Mouse (Mus musculus) midbrain, embryonic 13.5 days (tissue): ENCODE measurements around the gene Clasp2. TPM values are rescaled to one million over a fixed set of nuclear protein-coding genes. Genes with fewer than 3 reads are reported as not detected.
"Not testable (repeated sequence)": the region's sequence is repeated elsewhere in the genome, so short reads cannot be mapped to it uniquely, and the experiment has no call there.

Source experiments
- ATAC-seq: fragments of 200-750 bp; cut with Nextera tagmentation; 2 replicates; pipeline ENCODE4 v1.8.0; 2017; ENCODE audit warnings: mild to moderate bottlenecking, moderate TSS enrichment, moderate library complexity
- H3K27ac ChIP-seq: fragments of 300-500 bp; sonication (generic); 2 replicates; pipeline ENCODE4 v1.5.1; 2015; ENCODE audit warnings: inconsistent platforms, mild to moderate bottlenecking, moderate library complexity
- H3K27me3 ChIP-seq: fragments of 300-500 bp; sonication (generic); 2 replicates; pipeline ENCODE4 v1.6.1; 2015; ENCODE audit warnings: mild to moderate bottlenecking, inconsistent platforms
- H3K36me3 ChIP-seq: fragments of 300-500 bp; sonication (generic); 2 replicates; pipeline ENCODE4 v1.6.1; 2015; ENCODE audit warnings: mild to moderate bottlenecking, inconsistent platforms
- H3K4me1 ChIP-seq: fragments of 300-500 bp; sonication (generic); replicated peaks from 2 replicates; pipeline ENCODE4 v1.6.1; 2015; ENCODE audit warnings: inconsistent platforms
- H3K4me2 ChIP-seq: fragments of 300-500 bp; sonication (generic); replicated peaks from 2 replicates; pipeline ENCODE4 v1.6.1; 2015; ENCODE audit warnings: moderate library complexity, mild to moderate bottlenecking, inconsistent platforms
- H3K4me3 ChIP-seq: fragments of 300-500 bp; sonication (generic); replicated peaks from 2 replicates; pipeline ENCODE4 v1.5.1; 2015; ENCODE audit warnings: mild to moderate bottlenecking, inconsistent platforms
- H3K9ac ChIP-seq: fragments of 300-500 bp; sonication (generic); replicated peaks from 2 replicates; pipeline ENCODE4 v1.6.1; 2015; ENCODE audit warnings: mild to moderate bottlenecking, inconsistent platforms
- H3K9me3 ChIP-seq: fragments of 300-500 bp; sonication (generic); 2 replicates; pipeline ENCODE4 v1.6.1; 2016; ENCODE audit warnings: mild to moderate bottlenecking, inconsistent platforms
- WGBS: fragments of 180-500 bp; shearing (Covaris S2); methylation state at CpG from one replicate; pipeline ENCODE4 v1.1.7; 2015; 5-methylcytosine and 5-hydroxymethylcytosine counted together
- polyA plus RNA-seq: library from polyadenylated mRNA; unstranded; fragments of >200 nt; fragmentation: Nextera tagmentation; extraction: Ambion mirVana; gene quantifications from 2 replicates; pipeline ENCODE4 v1.2.1, GENCODE M21; 2015

The Clasp2 gene
- polyA plus RNA-seq: 108 and 113 TPM in 2 replicates

DNA sequence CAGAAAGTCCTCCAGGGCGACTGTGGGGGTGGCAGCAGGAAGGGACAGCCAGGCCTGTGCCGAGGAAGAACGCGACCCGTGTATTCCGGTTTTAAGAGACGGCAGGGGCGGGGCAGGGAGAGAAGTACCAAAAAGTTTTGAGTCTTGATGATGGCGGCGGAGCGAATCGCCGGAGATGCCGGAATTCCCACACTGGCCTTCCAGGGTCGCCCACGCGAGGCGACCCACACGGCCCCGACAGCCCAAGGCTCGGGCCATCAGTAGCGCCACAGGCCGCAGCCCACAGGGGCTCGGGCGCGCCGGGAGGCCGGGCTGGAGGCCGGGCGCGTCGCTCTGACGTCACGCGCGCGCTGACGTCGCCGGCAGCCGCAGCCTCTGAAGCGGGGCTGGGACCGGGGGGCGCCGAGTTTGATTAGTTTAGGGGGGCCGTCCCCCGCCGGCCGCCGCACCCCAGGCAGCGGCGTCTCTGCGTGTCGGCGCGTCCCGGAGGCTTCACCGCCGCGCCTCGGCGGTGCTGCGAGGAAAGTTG, at the start of gene Clasp2:
Clasp2 (plus strand) TSS at position 366 of the 529 bp plus-strand sequence.
- peak within 1 kb of the TSS; percentile 94 for H3K4me3 ChIP-seq
- H3K9ac ChIP-seq: peak within 1 kb of the TSS; percentile 78
- no peaks in the 10 kb centered on the region for H3K27me3 ChIP-seq
- peaks cover 22% of the 10 kb centered on the region for H3K4me1 ChIP-seq
- under 1% methylated on average over 63 of the region's 63 CpGs for WGBS
- peak within 1 kb of the TSS; percentile 67 for H3K27ac ChIP-seq
- peak; percentile 97 for ATAC-seq
- H3K9me3 ChIP-seq: no peaks in the 10 kb centered on the region
- no peaks in the 10 kb centered on the region for H3K36me3 ChIP-seq
- H3K4me2 ChIP-seq: peak within 1 kb of the TSS; percentile 81

DNA sequence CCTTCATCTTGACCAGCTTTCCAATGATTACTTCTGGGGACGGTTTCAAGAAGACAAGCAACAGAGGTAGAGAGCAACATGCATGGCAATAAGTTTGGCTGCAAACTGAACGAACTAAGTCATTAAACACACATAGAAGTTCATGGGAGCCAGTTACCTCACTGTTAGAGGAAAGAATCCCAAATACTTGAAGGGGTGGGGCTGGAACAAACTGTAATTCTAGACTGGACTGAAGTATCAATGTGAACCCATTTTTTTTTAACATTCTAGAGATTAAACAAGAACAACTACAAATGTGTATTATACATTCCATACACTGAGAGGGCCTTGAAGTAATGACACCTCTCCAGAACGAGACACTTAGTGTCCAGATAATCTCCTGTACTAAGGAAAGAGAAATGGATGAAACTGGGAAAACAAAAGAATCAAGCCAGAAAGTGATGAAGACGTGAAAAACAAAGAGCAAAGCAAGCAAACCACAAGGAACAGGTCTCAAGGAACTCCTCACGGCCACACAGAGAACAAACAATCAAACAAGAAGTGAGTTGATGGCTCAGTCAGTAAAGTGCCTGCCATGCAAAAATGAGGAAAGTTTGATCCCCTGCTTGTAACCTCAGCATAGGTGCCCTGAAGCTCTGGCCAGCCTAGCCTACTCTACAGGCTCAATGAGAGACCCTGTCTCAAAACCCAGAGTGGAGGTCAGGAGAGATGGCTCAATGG, 39.7 kb upstream of the Clasp2 start:
- H3K9me3 ChIP-seq: no peaks in the 10 kb centered on the region
- peaks cover 17% of the 10 kb centered on the region for H3K36me3 ChIP-seq
- ATAC-seq: no peak
- no peak overlapping the region for H3K4me2 ChIP-seq
- no peak overlapping the region for H3K4me3 ChIP-seq
- no peak overlapping the region for H3K9ac ChIP-seq
- H3K27me3 ChIP-seq: no peaks in the 10 kb centered on the region
- WGBS: 90% methylated on average over 5 of the region's 5 CpGs
- no peak overlapping the region for H3K27ac ChIP-seq
- peaks cover 19% of the 10 kb centered on the region for H3K4me1 ChIP-seq

DNA sequence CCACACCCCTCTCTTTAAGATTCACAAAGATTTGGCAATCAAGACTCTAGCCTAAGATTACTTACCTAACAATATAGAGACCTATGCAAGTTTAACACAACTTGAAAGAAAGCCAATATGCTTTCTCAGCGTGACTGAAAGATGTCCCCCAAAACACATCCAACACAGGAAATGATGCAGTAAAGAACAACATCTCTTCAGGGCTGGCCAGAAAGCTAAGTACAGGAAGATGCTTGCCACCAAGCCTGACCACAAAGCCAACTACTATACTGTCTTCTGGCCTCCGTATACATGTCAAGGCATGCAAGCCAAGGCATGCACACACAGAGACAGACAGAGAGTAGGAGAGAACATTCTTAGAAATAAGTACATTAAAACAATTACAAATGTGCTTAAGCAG, 35.2 kb upstream of the Clasp2 start:
- Histone ChIP-seq H3K9ac (peak overlapping the region; percentile 98; the same call in 1 of the 2 replicates), H3K4me3 (peak overlapping the region; percentile 99), H3K9me3 (no peaks in the 10 kb centered on the region), H3K27me3 (no peaks in the 10 kb centered on the region), H3K27ac (no peak overlapping the region), H3K4me2 (peak overlapping the region; percentile 94), H3K4me1 (peaks cover 28% of the 10 kb centered on the region), H3K36me3 (no peaks in the 10 kb centered on the region)
- 94% methylated on average over 2 of the region's 2 CpGs for WGBS
- no peak for ATAC-seq

DNA sequence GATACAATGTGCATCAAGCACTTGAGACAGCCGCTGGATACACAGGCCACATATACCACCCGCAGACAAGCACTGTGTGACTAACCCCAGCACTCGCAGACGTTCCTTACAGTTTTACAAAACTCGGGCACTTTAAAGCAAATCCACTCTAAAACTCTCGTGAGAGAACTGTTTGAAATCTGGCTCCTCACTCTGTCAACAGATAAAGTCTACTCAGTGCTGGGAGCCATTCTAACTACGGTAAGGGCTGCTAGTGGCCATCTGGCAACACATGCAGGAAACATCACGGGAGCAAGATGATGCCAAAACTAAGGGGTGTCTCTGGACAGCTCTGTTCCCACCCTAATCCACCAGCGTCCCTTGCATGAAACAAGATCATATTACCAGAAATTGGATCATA, 34.4 kb upstream of the Clasp2 start:
- ATAC-seq: no peak
- peak overlapping the region; percentile 94 for H3K4me2 ChIP-seq
- H3K4me1 ChIP-seq: peaks cover 28% of the 10 kb centered on the region
- no peaks in the 10 kb centered on the region for H3K9me3 ChIP-seq
- H3K4me3 ChIP-seq: peak overlapping the region; percentile 99
- H3K27me3 ChIP-seq: no peaks in the 10 kb centered on the region
- H3K9ac ChIP-seq: peak overlapping the region; percentile 98
- WGBS: 74% methylated on average over 9 of the region's 9 CpGs
- H3K36me3 ChIP-seq: no peaks in the 10 kb centered on the region
- no peak overlapping the region for H3K27ac ChIP-seq

DNA sequence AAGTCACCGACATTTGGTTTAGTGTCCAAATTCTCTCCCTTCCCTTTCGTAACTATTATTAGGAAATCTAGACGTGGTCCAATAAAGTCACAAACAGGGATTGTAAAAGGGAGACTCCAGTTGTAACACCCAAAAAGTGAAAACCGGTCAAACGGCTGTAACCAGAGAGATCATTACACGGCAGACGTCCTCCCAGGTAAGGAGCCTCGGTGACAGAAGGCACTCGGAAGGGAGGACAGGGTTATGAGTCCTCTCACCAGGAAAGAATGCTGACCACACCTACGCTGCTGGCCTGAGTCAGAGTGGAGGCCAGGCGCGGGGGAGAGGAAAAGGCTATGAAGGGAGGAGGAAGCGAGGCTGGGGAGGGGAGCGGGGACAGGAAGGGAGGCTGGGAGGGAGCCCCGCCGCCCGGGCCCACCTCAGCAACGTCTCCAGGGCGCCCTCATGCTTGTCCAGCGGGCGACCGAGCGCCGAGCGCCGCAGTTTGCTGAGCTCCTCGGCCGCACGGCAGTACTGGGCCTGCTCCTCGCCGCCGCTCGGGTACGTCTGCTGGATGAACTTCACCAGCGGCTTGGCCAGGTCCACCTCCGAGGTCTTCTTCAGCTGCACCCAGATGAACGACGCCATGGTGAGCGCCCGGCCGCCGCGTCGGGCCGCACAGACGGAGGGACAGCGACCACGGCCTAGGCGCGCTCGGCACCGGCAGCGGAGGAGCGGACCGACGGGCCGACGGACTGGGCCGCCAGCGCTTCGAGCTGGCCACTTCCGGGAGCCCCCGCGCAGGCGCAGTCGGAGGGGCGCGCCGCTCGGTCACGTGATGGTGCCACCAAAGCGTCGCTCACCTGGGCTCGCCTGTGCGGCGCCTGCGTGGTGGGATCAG, 33.6 kb upstream of the Clasp2 start, which contains the start of gene Pdcd6ip:
Pdcd6ip (minus strand) TSS at position 779 of the 880 bp plus-strand sequence.
- Histone ChIP-seq H3K27me3 (no peaks in the 10 kb centered on the region), H3K9ac (peak within 1 kb of the TSS; percentile 98), H3K36me3 (no peaks in the 10 kb centered on the region), H3K4me2 (peak within 1 kb of the TSS; percentile 94), H3K9me3 (no peaks in the 10 kb centered on the region), H3K27ac (peak within 1 kb of the TSS; percentile 84), H3K4me3 (peak within 1 kb of the TSS; percentile 99), H3K4me1 (peaks cover 28% of the 10 kb centered on the region)
- WGBS: 2% methylated on average over 74 of the region's 77 CpGs
- ATAC-seq: peak; percentile 93

DNA sequence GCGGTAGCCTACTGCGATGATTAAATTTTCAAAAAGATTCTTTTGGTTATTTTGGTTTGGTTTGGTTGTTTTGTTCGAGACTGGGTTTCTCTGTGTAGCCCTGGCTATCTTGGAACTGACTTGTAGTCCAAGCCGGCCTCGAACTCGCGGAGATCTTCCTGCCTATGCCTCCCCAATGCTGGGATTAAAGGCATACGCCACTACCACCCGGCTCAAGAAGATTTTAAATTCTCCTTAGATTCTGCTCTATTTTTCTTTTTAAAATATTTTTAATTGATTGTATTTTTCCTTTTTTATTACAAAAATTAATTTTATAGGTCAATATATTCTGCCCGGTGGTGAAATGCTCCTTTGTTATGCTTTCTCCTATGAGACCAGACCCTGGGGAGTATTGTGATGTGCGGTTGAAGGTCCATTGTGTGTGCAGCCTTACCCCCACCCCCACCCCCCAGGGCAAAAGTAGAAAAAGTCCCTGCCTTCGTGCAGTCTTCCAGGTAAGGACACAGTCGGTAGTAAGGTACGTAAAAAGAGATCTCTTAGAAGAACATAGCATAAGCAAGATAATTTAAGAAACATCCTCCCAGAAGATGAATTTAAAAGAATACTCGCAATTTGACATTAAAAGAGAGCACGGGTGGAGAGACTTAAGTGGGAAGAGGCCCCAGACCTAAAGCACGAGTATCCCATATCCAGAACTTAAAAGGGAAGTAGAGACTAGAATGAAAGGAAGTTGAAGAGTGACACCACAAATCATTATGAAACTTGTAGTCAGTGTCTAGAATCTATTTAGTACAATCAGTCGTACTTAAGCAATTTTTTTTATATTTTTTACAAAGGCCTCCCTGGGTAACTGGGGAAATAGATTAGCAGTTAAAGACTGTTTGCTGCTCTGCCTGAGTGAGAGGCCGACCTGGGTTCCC, 32.7 kb upstream of the Clasp2 start:
- no peaks in the 10 kb centered on the region for H3K27me3 ChIP-seq
- H3K4me1 ChIP-seq: peaks cover 28% of the 10 kb centered on the region
- peak overlapping the region; percentile 84; the same call in 1 of the 2 replicates for H3K27ac ChIP-seq
- peak overlapping the region; percentile 99 for H3K4me3 ChIP-seq
- ATAC-seq: peak; percentile 41
- H3K36me3 ChIP-seq: no peaks in the 10 kb centered on the region
- H3K9ac ChIP-seq: peak overlapping the region; percentile 98; the same call in 1 of the 2 replicates
- WGBS: 55% methylated on average over 19 of the region's 19 CpGs
- H3K9me3 ChIP-seq: no peaks in the 10 kb centered on the region
- peak overlapping the region; percentile 94 for H3K4me2 ChIP-seq

DNA sequence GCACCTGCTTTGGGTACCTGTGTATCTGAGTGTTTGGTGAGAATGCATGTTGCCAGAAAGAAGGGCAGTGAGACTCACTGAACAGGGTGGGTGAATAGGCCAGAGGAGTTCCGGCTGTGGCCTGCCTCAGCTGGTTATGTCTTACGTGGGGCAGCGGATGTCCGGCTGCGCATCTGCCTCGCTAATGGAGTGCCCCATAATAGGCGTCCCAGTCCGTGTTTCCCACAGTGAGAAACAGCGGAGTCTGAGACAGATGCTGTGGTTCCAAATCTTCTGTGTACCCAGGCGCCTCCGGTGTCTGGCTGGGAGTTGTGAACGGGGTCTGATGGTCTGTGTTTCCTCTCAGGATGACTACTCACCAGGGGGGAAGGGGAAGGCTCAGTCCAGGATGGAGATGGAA, 30.4 kb upstream of the Clasp2 start:
- no peak overlapping the region for H3K9ac ChIP-seq
- ATAC-seq: no peak
- H3K36me3 ChIP-seq: no peaks in the 10 kb centered on the region
- no peak overlapping the region for H3K27ac ChIP-seq
- no peak overlapping the region for H3K4me3 ChIP-seq
- H3K27me3 ChIP-seq: no peaks in the 10 kb centered on the region
- 78% methylated on average over 12 of the region's 12 CpGs for WGBS
- no peak overlapping the region for H3K4me2 ChIP-seq
- H3K4me1 ChIP-seq: peaks cover 17% of the 10 kb centered on the region
- no peaks in the 10 kb centered on the region for H3K9me3 ChIP-seq

DNA sequence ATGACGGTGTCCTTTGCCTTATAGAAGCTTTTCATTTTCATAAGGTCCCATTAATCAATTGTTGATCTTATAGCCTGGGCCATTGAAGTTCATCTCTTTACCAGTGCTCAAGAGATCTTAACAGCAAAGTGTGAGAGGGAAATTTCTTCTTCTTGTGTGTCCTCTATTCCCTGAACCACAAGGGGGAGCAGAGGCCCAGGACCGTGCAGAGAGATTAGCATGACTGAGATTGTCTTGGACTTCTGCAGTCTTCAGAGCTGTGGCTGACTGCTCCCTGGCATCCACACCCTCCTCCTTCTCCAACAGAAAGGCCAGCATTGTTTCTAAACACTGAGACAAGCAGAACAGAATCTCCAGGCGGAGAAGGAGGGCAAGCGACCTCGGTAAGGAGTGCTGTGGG, 22.2 kb upstream of the Clasp2 start:
- Histone ChIP-seq H3K4me3 (no peak overlapping the region), H3K27me3 (no peaks in the 10 kb centered on the region), H3K9me3 (no peaks in the 10 kb centered on the region), H3K36me3 (no peaks in the 10 kb centered on the region), H3K4me1 (0 out of 2 replicates have a peak, but pooled peaks cover 3% of the 10 kb centered on the region), H3K27ac (no peak overlapping the region), H3K4me2 (no peak overlapping the region), H3K9ac (no peak overlapping the region)
- no peak for ATAC-seq
- WGBS: 38% methylated on average over 5 of the region's 5 CpGs

DNA sequence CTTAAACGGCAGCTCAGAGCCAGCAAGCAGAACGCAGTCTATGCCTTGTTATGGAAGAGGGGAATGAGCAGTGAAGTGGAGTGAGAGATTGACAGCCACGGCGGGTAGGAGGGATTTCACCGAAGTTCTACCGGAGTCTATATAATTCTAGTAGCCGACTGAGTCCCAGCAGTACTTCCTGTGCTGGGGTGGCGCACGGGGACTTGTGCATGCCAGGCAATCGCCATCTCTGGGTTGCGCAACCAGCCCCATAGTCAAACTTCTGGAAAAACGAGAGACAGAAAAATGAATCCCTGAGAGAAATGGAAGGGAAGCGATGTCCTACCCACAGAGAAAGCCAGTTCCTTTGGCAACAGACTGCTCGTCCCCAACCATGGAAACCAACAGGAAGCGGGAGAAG, 16.6 kb upstream of the Clasp2 start:
- no peaks in the 10 kb centered on the region for H3K4me1 ChIP-seq
- H3K36me3 ChIP-seq: no peaks in the 10 kb centered on the region
- H3K27ac ChIP-seq: no peak overlapping the region
- no peaks in the 10 kb centered on the region for H3K9me3 ChIP-seq
- 86% methylated on average over 15 of the region's 15 CpGs for WGBS
- no peak overlapping the region for H3K4me3 ChIP-seq
- no peak overlapping the region for H3K9ac ChIP-seq
- no peak for ATAC-seq
- H3K4me2 ChIP-seq: no peak overlapping the region
- no peaks in the 10 kb centered on the region for H3K27me3 ChIP-seq

DNA sequence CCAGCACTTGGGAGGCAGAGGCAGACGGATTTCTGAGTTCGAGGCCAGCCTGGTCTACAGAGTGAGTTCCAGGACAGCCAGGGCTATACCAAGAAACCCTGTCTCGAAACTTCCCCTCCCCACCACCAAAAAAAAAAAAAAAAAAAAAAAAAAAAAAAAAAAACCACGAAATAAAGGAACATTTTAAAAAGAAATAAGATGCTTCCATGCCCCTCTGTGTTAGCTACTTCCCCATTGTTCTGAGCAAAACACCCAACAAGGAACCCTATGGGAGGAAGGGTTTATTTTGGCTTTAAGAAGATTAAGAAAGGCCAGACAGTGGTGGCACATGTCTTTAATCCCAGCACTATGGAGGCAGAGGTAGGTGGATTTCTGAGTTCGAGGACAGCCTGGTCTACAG, 15.7 kb upstream of the Clasp2 start:
- 84% methylated on average over 5 of the region's 5 CpGs for WGBS
- H3K27ac ChIP-seq, H3K4me2 ChIP-seq, H3K9me3 ChIP-seq, H3K9ac ChIP-seq, ATAC-seq, H3K4me1 ChIP-seq, H3K4me3 ChIP-seq, H3K27me3 ChIP-seq, H3K36me3 ChIP-seq: not testable (repeated sequence)

DNA sequence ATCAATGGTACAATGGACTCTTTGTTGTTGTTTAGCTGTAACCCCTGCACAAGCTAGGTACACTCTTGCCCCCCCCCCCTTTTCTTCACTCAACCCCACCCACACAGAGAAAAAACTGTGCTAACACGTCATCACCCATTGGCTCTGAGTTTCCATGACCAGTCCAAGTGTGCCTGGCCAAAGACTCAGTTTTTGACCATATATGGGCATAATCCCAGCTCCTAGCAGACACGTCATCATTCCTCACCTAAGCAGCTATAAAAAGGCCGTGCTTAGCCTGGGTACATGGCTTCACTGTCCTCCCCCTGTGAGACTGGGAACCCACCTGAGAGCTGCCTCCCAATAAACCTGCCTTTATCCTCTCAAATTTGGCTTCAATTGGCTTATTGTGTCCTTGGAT, 15.1 kb upstream of the Clasp2 start:
- 83% methylated on average over 3 of the region's 3 CpGs for WGBS
- H3K9ac ChIP-seq: no peak overlapping the region
- no peaks in the 10 kb centered on the region for H3K27me3 ChIP-seq
- no peaks in the 10 kb centered on the region for H3K36me3 ChIP-seq
- ATAC-seq: no peak
- H3K4me1 ChIP-seq: no peaks in the 10 kb centered on the region
- no peak overlapping the region for H3K4me3 ChIP-seq
- no peak overlapping the region for H3K4me2 ChIP-seq
- no peaks in the 10 kb centered on the region for H3K9me3 ChIP-seq
- H3K27ac ChIP-seq: no peak overlapping the region
